Mouse (Mus musculus): ENCODE results near the gene Stx2. TPM values are rescaled to one million over a fixed set of nuclear protein-coding genes. Genes with fewer than 3 reads are reported as not detected.

Gene Stx2
- 17.0 and 22.4 TPM in 2 replicates for total RNA-seq (2017)

DNA sequence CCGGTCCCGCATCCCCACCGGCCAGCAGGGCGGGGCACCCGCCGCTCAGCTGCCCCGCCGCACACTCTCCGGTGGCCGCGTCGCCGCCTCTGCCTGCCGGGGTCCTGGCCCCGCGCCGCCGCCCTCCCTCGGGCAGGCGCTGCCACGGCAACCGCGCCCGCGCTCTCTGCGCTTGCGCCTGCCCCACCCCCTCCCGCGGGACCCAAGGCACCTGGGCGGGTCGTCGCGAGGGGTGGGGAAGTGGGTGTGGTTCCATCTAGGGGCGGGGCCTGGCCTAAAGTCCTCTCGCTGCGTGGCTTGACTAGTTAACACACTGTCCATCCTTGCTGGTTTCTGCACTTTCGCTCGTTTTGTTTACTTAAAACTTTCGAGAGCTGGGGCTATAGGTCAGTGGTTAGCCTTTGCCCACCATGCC is at the start of gene Stx2:
Gene Stx2 (minus strand): TSS at position 163 of the 415 bp plus-strand sequence.
- ATAC-seq (replicated peaks in 1 of 2; ENCODE audit: insufficient read depth in 1 of 2, low FRiP score in 2 of 2, low TSS enrichment in 1 of 2, low read depth in 1 of 2, poor library complexity in 2 of 2, severe bottlenecking in 2 of 2), result peak; percentile 73 to 80

DNA sequence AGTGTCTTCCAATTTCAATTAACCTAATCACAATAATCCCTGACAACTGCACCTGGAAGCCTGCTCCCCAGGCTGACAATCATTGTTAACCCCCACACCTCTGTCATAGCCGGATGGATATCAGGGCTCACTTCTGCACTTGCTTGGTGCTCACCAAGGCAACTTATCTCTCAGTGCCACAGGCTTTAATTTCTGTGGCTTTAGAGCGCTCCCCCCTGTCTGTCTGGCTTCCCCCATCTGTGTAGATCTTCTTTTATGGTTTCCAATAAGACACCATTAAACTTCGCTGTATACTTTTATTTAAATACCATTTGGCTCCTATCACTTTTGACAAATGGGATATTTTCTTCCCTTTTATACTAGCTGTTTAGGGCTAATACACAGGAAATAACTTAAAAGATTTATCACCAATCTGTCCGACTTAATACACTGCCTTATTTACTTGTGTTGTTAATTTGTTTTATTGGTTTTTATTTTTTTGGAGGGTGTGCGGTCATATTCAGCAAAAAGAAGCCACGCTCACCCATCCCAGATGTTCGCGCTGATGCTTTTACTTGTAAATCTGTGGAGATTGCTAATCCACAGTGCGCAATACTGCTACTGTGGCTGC is 46.4 kb upstream of the Stx2 start:
- ATAC-seq (replicated peaks in 1 of 2; ENCODE audit: insufficient read depth in 1 of 2, low FRiP score in 2 of 2, low TSS enrichment in 1 of 2, low read depth in 1 of 2, poor library complexity in 2 of 2, severe bottlenecking in 2 of 2), result no peak

GRCm38 (mm10) chr5:129052636-129053355 is 44.4 kb upstream of the Stx2 start:
- ATAC-seq (replicated peaks in 1 of 2; ENCODE audit: insufficient read depth in 1 of 2, low FRiP score in 2 of 2, low TSS enrichment in 1 of 2, low read depth in 1 of 2, poor library complexity in 2 of 2, severe bottlenecking in 2 of 2), result no peak

DNA sequence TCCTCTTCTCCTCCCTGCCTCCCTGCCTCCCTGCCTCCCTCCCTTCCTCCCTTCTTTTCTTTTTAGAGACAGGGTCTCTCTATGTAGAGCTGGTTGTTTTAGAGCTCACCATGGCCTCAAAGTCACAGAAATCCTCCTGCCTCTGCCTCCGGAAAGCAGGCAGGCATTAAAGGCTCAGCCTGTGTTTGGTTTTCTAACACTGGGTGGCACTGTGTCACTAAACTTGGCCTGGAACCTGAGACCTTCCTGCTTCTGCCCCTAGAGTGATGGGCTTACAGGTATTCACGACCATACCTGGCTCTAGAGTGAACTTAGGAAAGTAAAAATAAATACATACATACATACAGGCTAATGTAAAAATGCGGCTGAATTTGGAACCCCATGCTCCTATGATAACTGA is 43.5 kb upstream of the Stx2 start:
- no peak for ATAC-seq (replicated peaks in 1 of 2; ENCODE audit: insufficient read depth in 1 of 2, low FRiP score in 2 of 2, low TSS enrichment in 1 of 2, low read depth in 1 of 2, poor library complexity in 2 of 2, severe bottlenecking in 2 of 2)

GRCm38 (mm10) chr5:129049372-129049771 is 41.0 kb upstream of the Stx2 start:
- ATAC-seq (replicated peaks in 1 of 2; ENCODE audit: insufficient read depth in 1 of 2, low FRiP score in 2 of 2, low TSS enrichment in 1 of 2, low read depth in 1 of 2, poor library complexity in 2 of 2, severe bottlenecking in 2 of 2), result no peak

DNA sequence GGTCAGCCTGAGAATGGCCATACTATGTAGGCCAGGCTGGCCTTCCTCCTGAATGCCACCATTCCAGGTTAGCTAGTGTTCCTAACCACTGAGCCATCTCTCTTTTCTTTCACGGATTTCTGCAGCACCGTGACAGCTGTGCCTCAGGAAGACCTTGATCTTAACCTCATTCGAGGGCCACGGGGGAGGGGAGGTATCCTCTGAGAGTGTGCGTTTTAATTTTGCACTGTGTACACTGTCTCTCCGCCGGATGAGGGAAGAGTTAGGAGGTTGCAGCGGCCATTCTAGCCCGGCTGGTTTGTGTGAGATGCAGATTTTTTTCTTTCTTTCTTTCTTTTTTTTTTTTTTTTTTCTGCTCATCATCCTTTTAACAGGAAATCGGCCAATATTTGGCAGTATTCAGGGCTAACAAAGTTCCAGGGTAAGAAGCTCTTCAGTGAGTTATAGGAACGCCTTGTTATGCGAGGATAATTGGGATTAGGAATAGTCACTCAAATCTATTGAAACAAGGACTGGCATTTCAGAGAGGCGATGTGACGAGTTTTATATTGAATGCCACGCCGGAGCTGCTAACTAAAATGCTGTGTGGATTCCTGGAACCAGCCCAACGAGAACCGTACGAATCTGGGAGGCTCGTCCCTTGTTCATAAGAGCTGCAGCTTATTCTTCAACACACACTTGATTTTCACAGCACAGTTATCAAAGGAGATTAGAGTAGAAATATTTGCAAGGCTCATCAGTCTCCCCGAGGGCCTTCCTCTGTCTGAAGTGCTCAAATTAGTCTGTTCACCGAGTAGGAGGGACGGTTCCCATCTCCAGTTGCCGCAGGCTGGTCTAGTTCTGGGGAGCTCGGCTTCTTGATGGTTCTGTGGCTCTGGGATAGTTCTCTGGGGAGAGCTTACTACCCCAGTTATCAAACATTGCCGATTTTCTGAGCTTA is 37.5 kb upstream of the Stx2 start:
- no peak for ATAC-seq (replicated peaks in 1 of 2; ENCODE audit: insufficient read depth in 1 of 2, low FRiP score in 2 of 2, low TSS enrichment in 1 of 2, low read depth in 1 of 2, poor library complexity in 2 of 2, severe bottlenecking in 2 of 2)

DNA sequence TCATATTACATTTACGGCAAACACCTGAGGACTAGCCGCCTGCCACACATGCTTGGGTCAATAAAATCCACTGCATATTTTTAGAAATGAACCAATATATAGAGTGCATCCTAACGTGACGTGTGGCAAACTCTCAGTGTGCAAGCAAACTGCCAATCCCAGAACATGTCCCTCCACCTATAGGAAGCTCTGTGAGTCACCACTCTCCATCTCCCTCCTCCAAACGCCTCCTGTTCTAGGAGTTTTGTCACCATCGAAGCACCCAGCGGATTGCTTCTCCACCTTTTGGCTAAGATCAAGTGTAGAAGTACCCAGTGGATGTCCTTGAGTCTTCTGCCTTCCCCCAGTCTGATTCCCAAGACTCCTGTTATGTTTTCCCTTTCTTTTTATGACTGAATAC is 29.4 kb upstream of the Stx2 start:
- no peak for ATAC-seq (replicated peaks in 1 of 2; ENCODE audit: insufficient read depth in 1 of 2, low FRiP score in 2 of 2, low TSS enrichment in 1 of 2, low read depth in 1 of 2, poor library complexity in 2 of 2, severe bottlenecking in 2 of 2)

DNA sequence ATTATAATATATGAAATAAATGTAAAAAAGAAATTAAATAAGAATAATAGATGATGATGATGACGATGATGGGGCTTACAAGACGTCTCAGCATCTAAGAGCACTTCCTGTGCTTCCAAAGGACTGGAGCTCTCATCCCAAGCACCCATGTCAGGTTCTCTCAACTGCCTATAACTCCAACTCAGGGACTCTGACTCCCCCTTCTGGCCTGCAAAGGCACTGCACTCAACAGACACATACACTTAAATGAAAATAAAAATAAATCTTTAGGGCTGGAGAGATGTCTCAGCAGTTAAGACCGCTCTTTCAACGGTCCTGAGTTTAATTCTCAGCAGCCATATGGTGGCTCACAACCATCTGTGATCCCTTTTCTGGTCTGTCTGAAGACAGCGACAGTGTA is 28.3 kb upstream of the Stx2 start:
- no peak for ATAC-seq (replicated peaks in 1 of 2; ENCODE audit: insufficient read depth in 1 of 2, low FRiP score in 2 of 2, low TSS enrichment in 1 of 2, low read depth in 1 of 2, poor library complexity in 2 of 2, severe bottlenecking in 2 of 2)

GRCm38 (mm10) chr5:129029131-129029723 is 20.9 kb upstream of the Stx2 start:
- no peak for ATAC-seq (replicated peaks in 1 of 2; ENCODE audit: insufficient read depth in 1 of 2, low FRiP score in 2 of 2, low TSS enrichment in 1 of 2, low read depth in 1 of 2, poor library complexity in 2 of 2, severe bottlenecking in 2 of 2)

GRCm38 (mm10) chr5:129026637-129027036 is 18.3 kb upstream of the Stx2 start:
- no peak for ATAC-seq (replicated peaks in 1 of 2; ENCODE audit: insufficient read depth in 1 of 2, low FRiP score in 2 of 2, low TSS enrichment in 1 of 2, low read depth in 1 of 2, poor library complexity in 2 of 2, severe bottlenecking in 2 of 2)

GRCm38 (mm10) chr5:129026171-129026570 is 17.8 kb upstream of the Stx2 start:
- no peak for ATAC-seq (replicated peaks in 1 of 2; ENCODE audit: insufficient read depth in 1 of 2, low FRiP score in 2 of 2, low TSS enrichment in 1 of 2, low read depth in 1 of 2, poor library complexity in 2 of 2, severe bottlenecking in 2 of 2)

DNA sequence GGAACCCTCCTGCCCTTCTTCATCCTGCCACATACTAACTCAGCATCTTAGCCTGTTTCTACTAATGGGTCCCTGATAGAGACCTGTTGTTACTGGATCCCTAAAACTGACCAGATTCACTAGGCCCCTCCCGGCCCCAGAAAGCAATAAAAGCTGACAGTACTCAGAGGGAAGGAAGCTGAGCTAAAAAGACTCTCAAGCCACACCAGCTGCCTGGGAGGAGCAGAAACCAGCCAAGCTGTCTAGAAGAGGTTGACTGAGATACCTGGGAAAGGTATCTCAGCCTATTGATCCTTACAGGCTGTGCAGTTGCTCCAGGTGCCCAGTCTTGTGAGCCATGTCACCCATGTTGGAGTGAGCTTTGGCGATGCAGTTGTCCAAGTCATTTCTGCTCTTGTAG is 17.4 kb upstream of the Stx2 start:
- ATAC-seq (replicated peaks in 1 of 2; ENCODE audit: insufficient read depth in 1 of 2, low FRiP score in 2 of 2, low TSS enrichment in 1 of 2, low read depth in 1 of 2, poor library complexity in 2 of 2, severe bottlenecking in 2 of 2), result no peak

GRCm38 (mm10) chr5:129025048-129025447 is 16.7 kb upstream of the Stx2 start:
- no peak for ATAC-seq (replicated peaks in 1 of 2; ENCODE audit: insufficient read depth in 1 of 2, low FRiP score in 2 of 2, low TSS enrichment in 1 of 2, low read depth in 1 of 2, poor library complexity in 2 of 2, severe bottlenecking in 2 of 2)

- peak in 1 of 2 experiments; percentile 4; a peak in 1 of 4 replicates for ATAC-seq (replicated peaks in 1 of 2; ENCODE audit: insufficient read depth in 1 of 2, low FRiP score in 2 of 2, low TSS enrichment in 1 of 2, low read depth in 1 of 2, poor library complexity in 2 of 2, severe bottlenecking in 2 of 2)
Measured at GRCm38 (mm10) chr5:129020731-129021130, 12.4 kb upstream of the Stx2 start.

GRCm38 (mm10) chr5:129020300-129020668 is 11.9 kb upstream of the Stx2 start:
- peak; percentile 5 to 37; a peak in 2 of 4 replicates for ATAC-seq (replicated peaks in 1 of 2; ENCODE audit: insufficient read depth in 1 of 2, low FRiP score in 2 of 2, low TSS enrichment in 1 of 2, low read depth in 1 of 2, poor library complexity in 2 of 2, severe bottlenecking in 2 of 2)

- ATAC-seq (replicated peaks in 1 of 2; ENCODE audit: insufficient read depth in 1 of 2, low FRiP score in 2 of 2, low TSS enrichment in 1 of 2, low read depth in 1 of 2, poor library complexity in 2 of 2, severe bottlenecking in 2 of 2), result peak; percentile 63 to 66
Measured at GRCm38 (mm10) chr5:129019497-129020299, 11.3 kb upstream of the Stx2 start, which contains the start of gene Ran. Ran (plus strand) TSS chr5:129020069.
